In genomic region chr8:108842307-108842706, GRCm38 (mm10) we compare ENCODE assay signal across 24 mouse cellular contexts.
DNase-seq lines count a peak whose midpoint lies in the region; ATAC-seq and TF ChIP-seq lines count a peak whose summit lies in the region.
"Had no signal": no experiment of that assay in that cellular context is flagged by ENCODE, and none has a peak within 500 bp of the region (broad histone marks: within the 10 kb centered on the region; RNA-seq: fewer than 3 reads in every experiment).

No protein-coding gene starts in this region.

- H3K27ac ChIP-seq in forebrain, postnatal 0 days (ENCODE audit: low read depth, low read length): no peak overlapping the region
- H3K27ac ChIP-seq: embryonic facial prominence, embryonic 13.5 days; hindbrain, embryonic 13.5 days; stomach, postnatal 0 days had no signal

- peak; percentile 37 to 77; a peak in 3 of 4 replicates for ATAC-seq in hematopoietic stem cell, adult 5-6 weeks (replicated peaks in 1 of 2; ENCODE audit: insufficient read depth in 1 of 2, low FRiP score in 2 of 2, low TSS enrichment in 1 of 2, low read depth in 1 of 2, poor library complexity in 2 of 2, severe bottlenecking in 2 of 2)
- peak; percentile 50 for ATAC-seq in megakaryocyte, adult 5-6 weeks (ENCODE audit: poor library complexity, severe bottlenecking)
- no peak for ATAC-seq in forebrain, postnatal 0 days

- H3K4me3 ChIP-seq in forebrain, postnatal 0 days (ENCODE audit: low read depth, low read length): no peak overlapping the region
- H3K4me3 ChIP-seq: embryonic facial prominence, embryonic 13.5 days; hindbrain, embryonic 13.5 days had no signal

- H3K27me3 ChIP-seq in forebrain, postnatal 0 days (ENCODE audit: insufficient read depth, low read length): no peaks in the 10 kb centered on the region
- H3K27me3 ChIP-seq: embryonic facial prominence, embryonic 13.5 days; hindbrain, embryonic 13.5 days had no signal

- no peak overlapping the region for H3K9ac ChIP-seq in forebrain, postnatal 0 days
- H3K9ac ChIP-seq: embryonic facial prominence, embryonic 13.5 days; hindbrain, embryonic 13.5 days; lung, embryonic 14.5 days had no signal

- 73% methylated on average over 5 of the region's 5 CpGs for WGBS in forebrain, postnatal 0 days

- peak; percentile 15 for DNase-seq in thymus, postnatal 0 days (ENCODE audit: low spot score)
- no peak for DNase-seq in thymus, postnatal 25 days
- DNase-seq in layer of hippocampus, adult 18-20 months (ENCODE audit: low spot score in 2 of 2): no peak
- no peak for DNase-seq in ovary, adult 18-20 months (ENCODE audit: low spot score)
- DNase-seq in forebrain, postnatal 0 days: no peak
- DNase-seq: adrenal gland, postnatal 25 days; cerebellum, adult 11-12 months; cerebellum, adult 9-11 months; gastrocnemius, postnatal 25 days; heart, adult 18-20 months; heart, postnatal 36 days; kidney, adult 11 months; kidney, postnatal 14 days; lung, embryonic 14.5 days; lung, postnatal 36 days; midbrain, embryonic 14.5 days; right cerebral cortex, postnatal 4 days; thymus, adult 18-20 months had no signal

- no peak overlapping the region for H3K4me2 ChIP-seq in forebrain, postnatal 0 days (ENCODE audit: low read depth)
- H3K4me2 ChIP-seq: embryonic facial prominence, embryonic 13.5 days; heart, embryonic 11.5 days; hindbrain, embryonic 13.5 days; lung, embryonic 14.5 days had no signal

- H3K36me3 ChIP-seq in forebrain, postnatal 0 days (ENCODE audit: insufficient read depth): no peaks in the 10 kb centered on the region
- H3K36me3 ChIP-seq: hindbrain, embryonic 13.5 days had no signal

- H3K9me3 ChIP-seq in forebrain, postnatal 0 days (ENCODE audit: low read length): no peaks in the 10 kb centered on the region
- H3K9me3 ChIP-seq: embryonic facial prominence, embryonic 13.5 days; hindbrain, embryonic 13.5 days had no signal

- H3K4me1 ChIP-seq in forebrain, postnatal 0 days (ENCODE audit: insufficient read depth): no peaks in the 10 kb centered on the region

- no peak for TF ChIP-seq CTCF in forebrain, postnatal 0 days (IDR thresholded peaks at IDR 0.05; ENCODE audit: low read depth)
